10 mouse cellular contexts compared by ENCODE assay signal in the genomic region with DNA sequence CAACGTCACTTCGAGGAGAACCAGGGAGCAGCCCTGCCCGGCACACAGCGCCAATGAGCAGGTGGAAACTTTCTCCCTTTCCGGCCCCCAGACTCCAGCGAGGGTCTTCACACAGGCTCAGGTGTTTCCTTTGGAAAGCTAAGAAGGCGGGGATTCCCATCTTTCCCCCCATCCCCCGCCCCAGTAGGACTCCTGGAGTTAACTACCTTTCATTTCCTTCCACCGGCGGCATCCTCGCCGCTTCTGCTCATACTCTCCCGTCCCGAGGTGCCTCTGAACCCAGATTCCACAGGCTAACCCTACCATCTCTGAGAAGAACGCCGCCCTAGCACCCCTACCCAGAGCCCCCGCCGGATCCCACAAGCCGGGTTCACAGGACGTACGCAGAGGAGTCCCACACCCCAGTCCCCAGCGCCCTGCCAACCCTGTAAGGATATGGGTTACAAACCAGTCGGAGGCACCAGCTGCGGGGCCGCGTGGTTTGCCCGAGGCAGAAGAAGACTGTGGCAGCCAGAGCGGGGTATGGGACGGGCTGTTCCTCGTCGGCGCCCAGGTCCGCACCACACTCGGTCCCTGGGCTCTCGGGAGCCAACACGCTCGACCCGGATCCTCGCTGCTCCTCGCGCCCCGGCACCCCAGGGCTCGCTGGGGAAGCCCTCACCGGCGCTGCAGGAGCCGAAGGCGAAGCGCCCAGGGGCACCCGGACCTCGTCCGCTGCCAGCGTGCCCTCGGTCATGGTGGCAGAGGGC. TPM values are rescaled to one million over a fixed set of nuclear protein-coding genes. Genes with fewer than 3 reads are reported as not detected.
DNase-seq lines count a peak whose midpoint lies in the region; ATAC-seq lines count a peak whose summit lies in the region.
"Had no signal": no experiment of that assay in that cellular context is flagged by ENCODE, and none has a peak within 500 bp of the region (broad histone marks: within the 10 kb centered on the region; RNA-seq: fewer than 3 reads in every experiment).

No protein-coding gene starts in this region.

- peak overlapping the region; percentile 90 for H3K27ac ChIP-seq in hindbrain, embryonic 10.5 days
- H3K27ac ChIP-seq in liver, embryonic 15.5 days (replicated peaks): no peak overlapping the region
- peak overlapping the region; percentile 80 for H3K27ac ChIP-seq in stomach, embryonic 15.5 days

- DNase-seq in gastrocnemius, postnatal 10 days: peak; percentile 45
- DNase-seq in gastrocnemius, adult 8-10 months (ENCODE audit: low spot score in 2 of 2): no peak
- DNase-seq in urinary bladder, postnatal 14 days (ENCODE audit: low spot score): peak; percentile 16
- no peak for DNase-seq in urinary bladder, postnatal 4 days (ENCODE audit: low spot score in 2 of 2)
- peak; percentile 51 for DNase-seq in hindbrain, embryonic 10.5 days (ENCODE audit: low spot score)
- no peak for DNase-seq in T-cell, adult 2 months (ENCODE audit: low spot score)

- 1% methylated on average over 53 of the region's 53 CpGs for WGBS in hindbrain, embryonic 10.5 days
- 2% methylated on average over 53 of the region's 53 CpGs for WGBS in liver, embryonic 15.5 days (ENCODE audit: insufficient replicate concordance)
- 2% methylated on average over 51 of the region's 53 CpGs for WGBS in stomach, embryonic 15.5 days

- peaks cover 76% of the 10 kb centered on the region for H3K4me1 ChIP-seq in hindbrain, embryonic 10.5 days (replicated peaks)
- 0 out of 2 replicates have a peak, but pooled peaks cover 5% of the 10 kb centered on the region for H3K4me1 ChIP-seq in liver, embryonic 15.5 days (replicated peaks)
- H3K4me1 ChIP-seq in stomach, embryonic 15.5 days: peaks cover 58% of the 10 kb centered on the region

- peak overlapping the region; percentile 69 for H3K4me2 ChIP-seq in liver, embryonic 15.5 days
- peak overlapping the region; percentile 96 for H3K4me2 ChIP-seq in stomach, embryonic 15.5 days

- H3K36me3 ChIP-seq in hindbrain, embryonic 10.5 days: peaks cover 2% of the 10 kb centered on the region; the same call in 1 of the 2 replicates
- no peaks in the 10 kb centered on the region for H3K36me3 ChIP-seq in liver, embryonic 15.5 days (replicated peaks)
- no peaks in the 10 kb centered on the region for H3K36me3 ChIP-seq in stomach, embryonic 15.5 days

- H3K4me3 ChIP-seq in hindbrain, embryonic 10.5 days: peak overlapping the region; percentile 84
- H3K4me3 ChIP-seq in liver, embryonic 15.5 days (replicated peaks): peak overlapping the region; percentile 51
- peak overlapping the region; percentile 75 for H3K4me3 ChIP-seq in stomach, embryonic 15.5 days (replicated peaks)

- no peak for ATAC-seq in liver, embryonic 15.5 days (ENCODE audit: insufficient read depth)
- ATAC-seq in stomach, embryonic 15.5 days (ENCODE audit: insufficient read depth, low FRiP score, low read depth): no peak
- ATAC-seq: Patski had no signal

- no peak overlapping the region for H3K9ac ChIP-seq in liver, embryonic 15.5 days
- H3K9ac ChIP-seq in stomach, embryonic 15.5 days: peak overlapping the region; percentile 61

- no peaks in the 10 kb centered on the region for H3K9me3 ChIP-seq in hindbrain, embryonic 10.5 days
- no peaks in the 10 kb centered on the region for H3K9me3 ChIP-seq in liver, embryonic 15.5 days (replicated peaks)
- no peaks in the 10 kb centered on the region for H3K9me3 ChIP-seq in stomach, embryonic 15.5 days

- peaks cover 84% of the 10 kb centered on the region for H3K27me3 ChIP-seq in hindbrain, embryonic 10.5 days (ENCODE audit: insufficient read depth, poor library complexity, severe bottlenecking)
- H3K27me3 ChIP-seq in liver, embryonic 15.5 days: peaks cover 73% of the 10 kb centered on the region
- H3K27me3 ChIP-seq in stomach, embryonic 15.5 days (replicated peaks): peaks cover 9% of the 10 kb centered on the region; the same call in 1 of the 2 replicates

RNA-seq across cellular contexts. Expression of gene Cacna1h, which starts 1.0 kb away (rescaled TPM):
- 1 to 10 TPM; 3.2 to 7.0 TPM for total RNA-seq in gastrocnemius, postnatal 10 days (2021)
- total RNA-seq in gastrocnemius, adult 8-10 months (2022): 1 to 10 TPM in 3 of 4 experiments, under 1 TPM in 1; 0.68 to 1.7 (median 1.6) TPM
- 3.9 and 6.8 TPM in 2 replicates for polyA plus RNA-seq in hindbrain, embryonic 10.5 days (2016; fragmentation: Nextera tagmentation; extraction: Ambion mirVana)
- 0.24 and 0.36 TPM in 2 replicates for polyA plus RNA-seq in liver, embryonic 15.5 days (2015; fragmentation: Nextera tagmentation; extraction: Ambion mirVana)
- 5.1 and 5.6 TPM in 2 replicates for polyA plus RNA-seq in stomach, embryonic 15.5 days (2015; fragmentation: Nextera tagmentation; extraction: Ambion mirVana)

RNA-seq across cellular contexts. Expression of gene Tekt4, which starts 21.8 kb away (rescaled TPM):
- not detected for total RNA-seq in gastrocnemius, postnatal 10 days (2021)
- total RNA-seq in gastrocnemius, adult 8-10 months (2022): not detected
- polyA plus RNA-seq in hindbrain, embryonic 10.5 days (2016; fragmentation: Nextera tagmentation; extraction: Ambion mirVana): 1.2 and 2.8 TPM in 2 replicates
- 0.22 TPM in 1 of 2 replicates, not detected in the other for polyA plus RNA-seq in liver, embryonic 15.5 days (2015; fragmentation: Nextera tagmentation; extraction: Ambion mirVana)
- polyA plus RNA-seq in stomach, embryonic 15.5 days (2015; fragmentation: Nextera tagmentation; extraction: Ambion mirVana): 0.12 and 0.31 TPM in 2 replicates
- polyA plus RNA-seq: large intestine, adult 2 months; Patski had no signal

Comparison
In these comparisons a context has a peak if more than half of its experiments do, and no peak if none do; other contexts are left out.
1. DNase-seq: peak in gastrocnemius, postnatal 10 days (single experiment), urinary bladder, postnatal 14 days (single experiment) and hindbrain, embryonic 10.5 days (single experiment); none in gastrocnemius, adult 8-10 months (0 of 2), urinary bladder, postnatal 4 days (0 of 2) and T-cell, adult 2 months (single experiment).
2. Peak in every context shown above with its lines, with median percentiles within 50 percentile points of each other: H3K4me3 ChIP-seq.